Mouse (Mus musculus): ENCODE measurements around the gene Olfr1414. TPM values are rescaled to one million over a fixed set of nuclear protein-coding genes. Genes with fewer than 3 reads are reported as not detected.
"Not testable (repeated sequence)": the region's sequence is repeated elsewhere in the genome, so short reads cannot be mapped to it uniquely, and the experiment has no call there.

Gene Olfr1414
- total RNA-seq (2018; cell fraction: chromatin; rRNA removed), result not detected
- total RNA-seq (2018; cell fraction: cytosol; rRNA removed), result not detected
- total RNA-seq (2018; cell fraction: nucleus; rRNA removed), result not detected
- not detected in 3 replicates for polyA plus RNA-seq (2018)

DNA sequence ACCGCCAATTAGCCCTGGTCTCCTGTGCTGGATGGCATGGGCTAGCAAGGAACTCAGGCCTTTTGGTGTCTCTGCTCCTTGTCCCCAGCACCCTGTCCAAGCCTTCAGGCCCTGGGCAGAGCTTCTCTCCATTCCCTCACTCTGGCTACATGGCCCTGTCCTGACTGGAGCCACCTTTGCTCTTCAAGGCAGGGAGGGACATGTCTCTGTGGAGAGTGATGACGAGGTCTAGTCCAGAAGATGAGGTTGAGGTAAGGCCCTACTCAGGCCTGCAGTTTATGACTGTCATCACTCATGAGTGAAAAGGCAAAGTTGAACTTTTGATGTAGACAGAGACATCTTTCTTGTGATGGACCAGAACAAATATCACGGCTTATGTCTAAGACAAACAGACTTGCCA lies at the start of gene Olfr1414:
Gene Olfr1414 (minus strand): TSS at position 101 of the 400 bp plus-strand sequence.
- H3K36me3 ChIP-seq (ENCODE audit: inconsistent target), result no peaks in the 10 kb centered on the region
- no peaks in the 10 kb centered on the region for H3K79me2 ChIP-seq (ENCODE audit: inconsistent target)
- H3K4me3 ChIP-seq (ENCODE audit: inconsistent target), result no peak within 1 kb of the TSS
- H3K27ac ChIP-seq, result no peak within 1 kb of the TSS
- 82% methylated on average over 3 of the region's 3 CpGs for WGBS (ENCODE audit: missing documents)

DNA sequence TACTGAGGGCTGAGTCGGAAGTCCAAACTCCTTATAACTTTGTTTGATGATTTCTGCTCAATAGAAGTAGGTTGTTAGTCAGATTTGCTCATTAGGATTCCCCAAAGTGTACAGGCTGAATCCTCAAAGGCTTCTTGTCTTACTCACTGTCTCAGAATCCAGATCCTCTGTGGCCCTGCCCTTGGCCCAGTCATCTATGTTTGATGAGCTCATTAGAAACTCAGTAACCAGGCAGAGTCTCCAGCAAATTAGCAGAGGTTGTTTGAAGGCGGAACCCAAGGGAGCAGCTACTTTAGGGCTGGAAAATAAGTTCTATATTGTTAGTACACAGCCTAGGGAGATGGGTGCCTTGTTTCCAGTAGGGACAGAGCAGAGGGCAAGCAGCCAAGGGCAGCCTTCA lies 27.5 kb upstream of the Olfr1414 start:
- H3K27ac ChIP-seq, result no peak overlapping the region
- no peak overlapping the region for H3K4me3 ChIP-seq (ENCODE audit: inconsistent target)
- 82% methylated on average over 2 of the region's 2 CpGs for WGBS (ENCODE audit: missing documents)
- no peaks in the 10 kb centered on the region for H3K79me2 ChIP-seq (ENCODE audit: inconsistent target)
- no peaks in the 10 kb centered on the region for H3K36me3 ChIP-seq (ENCODE audit: inconsistent target)

DNA sequence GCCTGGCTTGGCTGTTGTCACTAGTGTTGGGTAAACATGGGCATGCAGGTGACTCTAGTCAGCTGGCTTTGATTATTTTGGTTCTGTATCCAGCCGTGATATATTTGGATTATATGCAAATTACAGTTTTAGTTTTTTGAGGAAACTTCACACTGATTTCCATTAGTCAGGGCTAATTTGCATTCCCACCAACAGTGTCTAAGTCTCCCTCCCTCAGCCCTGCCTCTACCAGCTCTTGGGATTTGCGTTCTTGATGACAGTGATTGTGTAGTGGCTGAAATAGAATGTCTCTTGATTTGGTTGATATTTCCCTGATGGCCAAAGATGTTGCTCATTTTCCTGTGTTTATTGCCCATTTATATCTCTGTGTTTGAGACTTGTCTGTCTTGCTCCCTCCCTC lies 20.6 kb upstream of the Olfr1414 start:
- Histone ChIP-seq H3K27ac (no peak overlapping the region), H3K4me3 (ENCODE audit: inconsistent target) (no peak overlapping the region), H3K36me3 (ENCODE audit: inconsistent target) (no peaks in the 10 kb centered on the region), H3K79me2 (ENCODE audit: inconsistent target) (no peaks in the 10 kb centered on the region)
- WGBS (ENCODE audit: missing documents), result 55% methylated on average over 2 of the region's 2 CpGs

DNA sequence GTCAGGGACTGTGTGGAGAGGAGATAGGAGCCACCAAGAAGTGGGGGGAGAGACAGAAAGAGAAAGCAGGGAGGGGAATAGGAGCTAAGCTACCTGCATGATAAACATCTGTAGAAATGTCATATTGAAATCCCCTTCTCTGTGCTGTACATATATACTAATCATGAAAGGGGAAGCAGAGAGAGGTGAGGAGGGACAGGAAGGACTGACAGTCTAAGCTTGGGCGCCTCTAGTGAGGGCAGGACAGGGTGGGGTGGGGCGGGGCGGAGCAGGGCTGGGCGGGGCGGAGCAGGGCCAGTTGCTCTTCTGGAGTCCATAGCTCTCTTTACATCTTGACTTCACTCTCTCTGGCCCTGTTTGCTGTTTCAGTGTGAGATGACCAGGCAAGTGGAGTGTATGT lies 18.5 kb upstream of the Olfr1414 start:
- H3K4me3 ChIP-seq (ENCODE audit: inconsistent target), result no peak overlapping the region
- H3K79me2 ChIP-seq (ENCODE audit: inconsistent target), result no peaks in the 10 kb centered on the region
- no peak overlapping the region for H3K27ac ChIP-seq
- 36% methylated on average over 5 of the region's 5 CpGs for WGBS (ENCODE audit: missing documents)
- H3K36me3 ChIP-seq (ENCODE audit: inconsistent target), result no peaks in the 10 kb centered on the region

DNA sequence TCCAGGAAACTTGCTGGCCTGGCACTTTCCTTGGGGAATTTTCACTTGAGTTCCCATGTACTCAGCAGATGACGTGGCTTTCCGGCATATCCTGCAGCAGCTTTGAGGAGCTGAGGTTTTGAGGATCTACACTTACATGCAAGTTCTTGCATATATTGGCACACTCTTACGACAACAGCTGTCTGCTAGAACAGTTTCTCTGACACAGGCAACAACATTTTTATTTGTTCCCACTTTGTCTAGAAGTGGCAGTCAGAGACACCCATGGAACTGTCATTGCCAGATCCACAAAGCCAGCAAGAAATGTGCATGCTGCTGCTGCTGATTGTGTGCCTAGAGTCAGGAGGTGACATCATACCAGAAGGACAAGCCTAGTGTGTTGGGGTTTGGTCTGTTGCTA lies 5.3 kb upstream of the Olfr1414 start:
- WGBS (ENCODE audit: missing documents), result 87% methylated on average over 3 of the region's 3 CpGs
- no peak overlapping the region for H3K27ac ChIP-seq
- no peaks in the 10 kb centered on the region for H3K79me2 ChIP-seq (ENCODE audit: inconsistent target)
- no peak overlapping the region for H3K4me3 ChIP-seq (ENCODE audit: inconsistent target)
- no peaks in the 10 kb centered on the region for H3K36me3 ChIP-seq (ENCODE audit: inconsistent target)

DNA sequence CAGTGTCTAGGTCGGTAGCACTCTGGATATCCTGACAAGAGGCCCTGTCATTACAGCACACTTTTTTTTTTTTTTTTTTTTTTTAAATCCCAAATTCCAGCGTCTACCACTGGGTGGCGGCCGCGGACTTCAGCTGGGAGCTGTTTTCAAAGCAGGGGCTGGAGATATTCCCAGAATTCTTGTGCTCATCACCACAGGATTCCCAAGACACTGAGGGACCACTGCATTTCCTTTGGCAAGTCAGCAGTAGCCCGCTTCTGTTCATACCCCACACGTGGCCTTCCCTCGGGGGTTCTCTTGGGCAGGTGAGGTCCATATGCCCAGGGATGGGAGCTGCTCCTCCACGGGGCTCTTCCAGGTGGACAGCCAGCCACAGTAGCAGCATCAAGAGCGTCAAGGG lies 2.9 kb upstream of the Olfr1414 start:
- Histone ChIP-seq H3K27ac (no peak overlapping the region), H3K4me3 (ENCODE audit: inconsistent target) (no peak overlapping the region), H3K36me3 (ENCODE audit: inconsistent target) (no peaks in the 10 kb centered on the region), H3K79me2 (ENCODE audit: inconsistent target) (no peaks in the 10 kb centered on the region)
- WGBS (ENCODE audit: missing documents), result 26% methylated on average over 9 of the region's 10 CpGs

DNA sequence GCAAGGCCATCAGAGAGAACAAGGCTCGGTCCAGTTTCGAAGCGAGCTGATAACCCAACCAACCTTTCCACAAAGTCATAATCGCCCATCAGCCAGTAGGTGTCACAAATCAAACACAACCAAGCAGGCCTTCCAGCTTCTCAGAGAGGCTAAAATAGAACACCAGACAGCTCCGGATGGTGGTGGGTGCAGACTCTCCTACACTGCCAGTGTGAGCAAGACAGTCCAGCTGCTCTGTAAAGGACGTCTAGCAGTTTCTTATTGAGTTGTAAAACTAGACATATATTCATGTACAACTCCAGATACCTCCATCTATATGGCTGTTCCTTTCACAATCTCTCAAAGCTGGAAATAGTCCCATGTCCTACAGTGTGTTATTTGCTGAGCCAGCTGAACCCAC lies 585 bp upstream of the Olfr1414 start:
- WGBS (ENCODE audit: missing documents), result 76% methylated on average over 6 of the region's 6 CpGs
- H3K4me3 ChIP-seq (ENCODE audit: inconsistent target), result no peak overlapping the region
- no peaks in the 10 kb centered on the region for H3K79me2 ChIP-seq (ENCODE audit: inconsistent target)
- no peaks in the 10 kb centered on the region for H3K36me3 ChIP-seq (ENCODE audit: inconsistent target)
- H3K27ac ChIP-seq, result no peak overlapping the region

DNA sequence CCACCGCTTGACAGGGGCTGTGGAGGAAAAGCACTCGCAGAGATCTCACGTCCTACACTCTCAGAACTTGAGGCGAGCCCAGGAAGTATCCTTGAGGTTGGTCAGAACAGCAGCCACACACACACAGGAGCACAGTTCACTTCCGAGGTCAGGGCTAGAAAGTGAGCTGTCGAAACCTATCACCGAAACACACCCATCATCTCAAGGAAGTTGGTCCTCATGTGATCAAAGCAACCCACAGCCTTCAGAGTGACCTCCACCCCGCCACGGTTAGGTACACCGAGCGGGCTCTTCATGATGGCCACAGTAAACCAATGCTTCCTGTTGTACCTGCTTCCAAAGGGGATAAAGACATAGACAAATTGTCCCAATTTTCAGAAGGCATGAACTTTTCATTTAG lies 3.1 kb downstream of the Olfr1414 start:
- Histone ChIP-seq H3K27ac (no peak overlapping the region), H3K4me3 (ENCODE audit: inconsistent target) (no peak overlapping the region), H3K79me2 (ENCODE audit: inconsistent target) (no peaks in the 10 kb centered on the region), H3K36me3 (ENCODE audit: inconsistent target) (no peaks in the 10 kb centered on the region)
- 54% methylated on average over 11 of the region's 11 CpGs for WGBS (ENCODE audit: missing documents)

DNA sequence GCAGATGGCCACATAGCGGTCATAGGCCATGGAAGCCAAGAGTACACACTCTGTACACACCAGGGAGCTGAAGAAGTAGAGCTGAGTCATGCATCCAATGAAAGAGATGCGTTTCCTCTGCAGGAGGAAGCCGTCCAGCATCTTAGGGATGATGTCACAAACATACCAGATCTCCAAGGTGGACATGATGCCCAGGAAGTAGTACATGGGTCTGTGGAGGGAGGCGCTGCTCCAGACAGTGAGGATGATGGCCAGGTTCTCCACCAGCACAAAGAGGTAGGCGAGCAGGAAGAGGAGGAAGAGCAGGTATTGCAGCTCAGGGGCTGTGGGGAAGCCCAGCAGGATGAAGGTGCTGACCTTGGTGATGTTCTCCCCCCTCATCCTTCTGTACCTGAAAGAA lies 6.8 kb downstream of the Olfr1414 start:
- not testable (repeated sequence) for H3K4me3 ChIP-seq (ENCODE audit: inconsistent target); H3K79me2 ChIP-seq (ENCODE audit: inconsistent target)
- 89% methylated on average over 3 of the region's 5 CpGs for WGBS (ENCODE audit: missing documents)

DNA sequence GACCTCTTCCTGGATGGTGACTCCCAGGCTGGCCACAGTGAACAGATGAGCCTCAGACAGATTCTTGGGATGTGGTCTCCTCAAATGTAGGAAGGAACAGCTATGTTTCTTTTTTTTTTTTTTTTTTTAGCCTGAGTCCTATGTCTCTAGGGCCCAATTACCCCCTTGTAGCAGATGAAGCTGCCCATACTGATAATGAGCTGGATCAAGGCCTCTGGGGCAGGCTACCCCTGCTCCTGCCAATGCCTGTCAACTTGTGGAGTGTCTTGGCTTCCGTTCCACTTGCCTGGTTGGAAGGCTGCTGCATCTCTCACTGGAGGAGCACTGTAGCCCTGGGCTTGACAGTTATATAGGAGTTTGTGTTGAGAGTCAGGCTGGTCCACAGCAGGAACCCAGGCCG lies 22.5 kb downstream of the Olfr1414 start, which contains the start of gene Olfr1415:
Gene Olfr1415 (minus strand): TSS at position 101 of the 400 bp plus-strand sequence.
- 93% methylated on average over 2 of the region's 2 CpGs for WGBS (ENCODE audit: missing documents)
- Histone ChIP-seq H3K27ac (no peak within 1 kb of the TSS), H3K36me3 (ENCODE audit: inconsistent target) (no peaks in the 10 kb centered on the region), H3K79me2 (ENCODE audit: inconsistent target) (no peaks in the 10 kb centered on the region), H3K4me3 (ENCODE audit: inconsistent target) (no peak within 1 kb of the TSS)

More for the DNA sequence above, 6.8 kb downstream of the Olfr1414 start:
- not testable (repeated sequence) for H3K27ac ChIP-seq; H3K36me3 ChIP-seq (ENCODE audit: inconsistent target)

DNA sequence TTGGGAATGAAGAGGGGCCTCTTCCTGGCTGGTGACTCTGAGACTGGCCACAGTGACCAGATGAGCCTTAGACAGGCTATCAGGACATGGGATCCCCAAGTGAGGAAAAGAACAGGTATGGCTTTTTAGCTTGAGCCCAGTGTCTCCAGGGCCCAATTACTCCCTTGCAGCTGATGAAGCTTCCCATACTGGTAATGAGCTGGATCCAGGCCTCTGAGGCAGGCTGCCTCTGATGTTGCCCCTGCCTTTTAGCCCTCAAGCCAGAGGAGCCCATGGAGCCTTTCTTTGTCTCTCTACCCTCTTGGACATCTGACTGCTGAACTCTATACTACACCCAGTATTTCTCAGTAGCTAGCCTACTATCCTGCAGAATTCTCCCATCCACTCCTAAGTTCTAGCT lies 33.4 kb downstream of the Olfr1414 start, which contains the start of gene Olfr1416:
Gene Olfr1416 (minus strand): TSS at position 101 of the 400 bp plus-strand sequence.
- Histone ChIP-seq H3K79me2 (ENCODE audit: inconsistent target) (no peaks in the 10 kb centered on the region), H3K36me3 (ENCODE audit: inconsistent target) (no peaks in the 10 kb centered on the region), H3K27ac (no peak within 1 kb of the TSS), H3K4me3 (ENCODE audit: inconsistent target) (no peak within 1 kb of the TSS)

DNA sequence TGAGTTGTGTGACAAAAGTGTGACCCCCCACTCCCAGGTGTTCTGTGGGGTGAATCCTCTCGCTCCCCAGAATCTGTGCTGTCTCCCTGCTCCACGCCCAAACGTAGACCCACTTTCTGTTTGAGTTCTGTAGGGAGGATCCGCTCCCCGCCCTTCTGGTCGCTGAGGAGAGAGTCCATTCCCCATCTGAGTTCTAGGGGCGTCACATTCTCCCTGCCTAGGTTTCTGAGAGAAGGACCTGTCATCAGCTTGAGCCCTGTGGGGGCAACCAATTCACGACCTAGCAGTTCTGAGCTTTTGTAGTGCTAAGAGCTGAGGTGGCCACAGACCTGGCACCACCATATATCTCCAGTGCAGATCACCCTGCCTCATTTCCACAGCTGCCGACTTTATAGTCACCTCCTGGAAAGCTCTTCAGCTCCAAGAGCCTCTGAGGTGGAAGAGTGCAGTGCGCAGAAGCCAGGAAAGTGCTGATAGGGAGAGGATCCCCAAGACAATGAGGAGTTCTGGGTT lies 44.3 kb downstream of the Olfr1414 start:
- Histone ChIP-seq H3K79me2 (ENCODE audit: inconsistent target) (peaks cover 24% of the 10 kb centered on the region), H3K4me3 (ENCODE audit: inconsistent target) (peak overlapping the region; percentile 90), H3K36me3 (ENCODE audit: inconsistent target) (peaks cover 8% of the 10 kb centered on the region; the same call in 1 of the 2 replicates), H3K27ac (peak overlapping the region; percentile 25; the same call in 1 of the 2 replicates)
- 4% methylated on average over 10 of the region's 10 CpGs for WGBS (ENCODE audit: missing documents)

DNA sequence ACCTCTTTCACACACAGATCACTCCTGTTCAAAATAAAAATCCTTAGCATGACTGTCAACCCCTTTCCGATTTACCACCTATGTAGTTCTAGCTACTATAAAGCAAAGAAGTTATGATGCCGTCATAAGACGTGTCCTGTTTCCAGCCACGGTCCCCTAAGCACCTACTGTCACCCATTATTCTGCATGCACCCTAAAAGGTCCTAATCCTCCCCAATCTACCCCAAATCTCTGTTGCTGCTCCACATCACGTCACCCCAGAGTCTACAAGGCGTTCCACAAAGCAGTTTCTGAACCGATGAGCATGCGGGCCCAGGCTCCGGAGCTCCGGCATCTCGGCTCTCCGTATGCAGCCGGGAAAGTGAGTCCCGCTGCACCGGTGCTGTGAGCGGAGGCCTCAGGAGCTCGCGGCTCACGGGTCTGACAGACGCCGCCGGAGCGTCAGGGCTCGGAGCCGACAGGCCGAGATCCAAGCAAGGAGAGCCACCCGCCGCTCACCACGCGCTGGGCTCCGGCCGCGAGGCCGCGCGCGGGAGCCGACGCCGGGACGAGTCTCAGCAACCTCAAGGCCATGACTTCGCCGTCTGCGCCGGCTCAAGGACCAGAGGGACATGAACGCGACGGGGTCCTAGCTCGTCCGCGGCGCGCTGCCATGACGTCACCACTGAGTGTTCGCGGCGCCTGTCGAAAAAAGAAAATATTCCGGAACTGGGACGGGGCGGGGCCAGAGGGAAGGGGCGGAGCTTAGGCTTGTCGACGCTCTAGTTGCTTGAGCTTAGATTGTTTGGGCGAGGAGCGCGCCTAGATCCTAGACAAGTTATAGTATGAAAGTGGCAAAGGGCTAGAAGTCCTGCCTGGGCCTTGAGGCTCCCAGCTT lies 45.1 kb downstream of the Olfr1414 start, which contains the start of gene Ndufa10:
Gene Ndufa10 (minus strand): TSS at position 696 of the 877 bp plus-strand sequence.
- peaks cover 11% of the 10 kb centered on the region; the same call in 1 of the 2 replicates for H3K36me3 ChIP-seq (ENCODE audit: inconsistent target)
- H3K4me3 ChIP-seq (ENCODE audit: inconsistent target), result peak within 1 kb of the TSS; percentile 90
- peak within 1 kb of the TSS; percentile 43 for H3K27ac ChIP-seq
- H3K79me2 ChIP-seq (ENCODE audit: inconsistent target), result peaks cover 24% of the 10 kb centered on the region
- WGBS (ENCODE audit: missing documents), result 2% methylated on average over 63 of the region's 67 CpGs

DNA sequence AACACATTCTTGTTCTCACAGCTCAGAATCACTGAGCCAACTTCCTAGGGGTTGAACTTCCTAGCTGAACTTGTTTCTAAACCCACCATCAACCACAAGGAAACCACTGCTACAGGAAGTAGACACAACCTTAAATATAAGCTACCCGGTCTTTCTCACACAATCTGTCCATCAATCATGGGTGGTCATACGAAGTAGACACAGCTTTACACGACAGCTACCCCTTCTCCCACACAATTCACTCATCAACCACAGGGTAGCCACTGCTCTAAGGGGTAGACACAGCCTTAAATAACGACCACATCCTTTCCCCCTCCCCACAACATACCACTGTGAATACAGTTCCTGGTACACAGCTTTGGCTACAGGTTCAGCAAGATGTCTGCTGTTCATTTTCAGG lies 49.6 kb downstream of the Olfr1414 start:
- peaks cover 56% of the 10 kb centered on the region for H3K36me3 ChIP-seq (ENCODE audit: inconsistent target)
- H3K4me3 ChIP-seq (ENCODE audit: inconsistent target), result no peak overlapping the region
- WGBS (ENCODE audit: missing documents), result 11% methylated on average over 4 of the region's 4 CpGs
- H3K79me2 ChIP-seq (ENCODE audit: inconsistent target), result peaks cover 24% of the 10 kb centered on the region
- no peak overlapping the region for H3K27ac ChIP-seq

DNA sequence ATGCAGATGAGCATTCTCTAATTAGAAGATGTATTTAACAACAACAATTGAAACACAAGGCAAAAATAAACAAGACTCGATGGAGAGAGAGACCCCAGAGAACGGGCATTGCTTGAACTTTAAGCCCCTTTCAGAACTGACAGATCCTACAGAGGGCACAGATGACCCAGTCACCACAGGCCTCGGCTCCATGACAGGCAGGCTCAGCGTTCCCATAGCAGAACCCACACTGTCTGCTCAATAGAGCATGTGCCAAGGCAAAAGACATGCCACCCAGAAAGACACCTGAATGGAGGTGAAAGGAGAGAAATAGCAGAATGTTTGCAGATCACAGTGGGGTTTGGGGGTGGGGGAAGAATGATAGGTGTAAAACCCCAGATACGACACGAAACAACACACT lies 60.0 kb downstream of the Olfr1414 start:
- Histone ChIP-seq H3K36me3 (ENCODE audit: inconsistent target) (peaks cover 87% of the 10 kb centered on the region), H3K79me2 (ENCODE audit: inconsistent target) (no peaks in the 10 kb centered on the region), H3K27ac (no peak overlapping the region), H3K4me3 (ENCODE audit: inconsistent target) (no peak overlapping the region)
- WGBS (ENCODE audit: missing documents), result 95% methylated on average over 6 of the region's 6 CpGs

Data from macrophage (primary cell).